Mouse (Mus musculus): ENCODE measurements at regions not wholly inside any gene's neighbourhood (a gene's known extent, or its start where the extent isn't known, plus 50 kb on each side); places are given as distances from the start of the nearest gene placed in this dataset.

DNA sequence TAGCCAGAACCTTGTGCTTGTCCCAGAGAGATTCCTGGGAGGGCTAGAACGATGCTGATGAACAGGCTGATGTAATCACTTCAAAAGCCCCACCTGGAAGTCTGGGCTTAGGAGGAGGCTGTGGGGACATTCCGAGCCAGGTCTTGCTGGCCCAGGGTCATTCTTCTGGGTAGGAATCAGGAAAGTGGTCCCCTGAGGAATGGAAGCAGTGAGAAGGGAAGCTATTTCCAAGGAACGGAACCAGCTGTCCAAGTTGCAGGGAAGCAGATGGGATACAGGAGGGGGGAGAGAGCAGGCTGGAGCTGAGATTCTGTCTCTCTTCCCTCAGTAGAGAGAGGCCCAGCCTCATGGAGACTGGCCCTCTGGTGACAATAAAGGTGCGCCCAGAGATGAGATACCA, 243.9 kb downstream of the Tcf7l2 start:
- no peak for DNase-seq

DNA sequence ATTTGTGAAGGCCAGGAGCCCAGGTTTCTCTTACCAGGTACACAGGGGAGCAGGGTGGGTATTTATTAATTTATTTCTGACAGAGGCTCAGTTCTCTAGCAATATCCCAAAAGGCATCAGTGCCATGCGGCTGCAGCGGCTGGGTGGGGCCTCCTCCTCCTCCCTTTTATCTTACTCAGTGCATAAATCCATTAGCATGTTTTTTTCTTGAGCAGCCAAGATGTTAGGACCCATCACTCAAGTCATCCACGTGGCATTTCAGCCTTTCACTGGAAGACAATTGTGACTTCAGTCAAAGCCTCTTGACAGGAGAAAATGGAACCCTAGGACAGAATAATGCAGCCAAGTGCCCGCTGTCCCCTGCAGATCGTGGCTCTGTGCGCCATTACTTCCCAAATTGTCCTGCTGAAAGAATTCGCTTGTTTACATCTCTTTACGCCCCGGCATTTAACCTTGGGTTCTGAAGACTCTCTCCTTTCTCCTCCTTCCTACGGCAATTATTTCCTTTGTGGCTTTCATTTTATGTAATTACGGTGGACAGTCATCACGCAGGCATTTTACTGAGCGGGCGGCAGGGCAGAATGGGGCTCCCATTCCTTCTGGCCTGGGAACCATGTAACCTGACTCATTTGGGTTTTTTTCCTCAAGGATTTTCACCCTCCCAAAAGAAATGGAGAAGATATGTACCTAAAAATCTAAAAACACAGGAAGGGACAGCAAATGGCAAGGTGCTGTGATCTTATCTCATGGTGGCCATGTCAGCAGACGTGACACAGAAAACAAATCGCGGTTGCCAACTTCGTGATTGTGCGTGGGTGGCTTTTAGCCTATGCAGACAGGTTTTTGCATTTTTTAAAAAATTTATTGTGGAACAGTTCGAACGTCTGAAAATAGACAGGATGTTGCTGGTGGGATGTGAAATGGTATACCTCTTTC, 250.4 kb downstream of the Tcf7l2 start:
- no peak for DNase-seq

DNA sequence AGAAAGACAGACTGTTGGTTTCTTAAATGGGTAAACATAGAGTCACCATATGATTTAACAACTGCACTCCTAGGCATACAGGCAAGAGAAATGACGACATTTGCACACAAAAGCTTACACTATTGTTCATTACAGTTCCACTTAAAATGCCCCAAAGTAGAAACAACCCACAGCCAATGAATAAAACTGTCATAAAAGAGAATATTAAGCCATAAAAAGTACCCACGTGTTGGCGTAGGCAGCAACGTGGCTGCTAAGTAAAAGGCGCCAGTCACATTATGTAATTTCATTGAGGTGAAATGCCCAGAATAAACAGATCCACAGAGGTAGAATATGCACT, 251.1 kb downstream of the Tcf7l2 start:
- DNase-seq, result no peak

DNA sequence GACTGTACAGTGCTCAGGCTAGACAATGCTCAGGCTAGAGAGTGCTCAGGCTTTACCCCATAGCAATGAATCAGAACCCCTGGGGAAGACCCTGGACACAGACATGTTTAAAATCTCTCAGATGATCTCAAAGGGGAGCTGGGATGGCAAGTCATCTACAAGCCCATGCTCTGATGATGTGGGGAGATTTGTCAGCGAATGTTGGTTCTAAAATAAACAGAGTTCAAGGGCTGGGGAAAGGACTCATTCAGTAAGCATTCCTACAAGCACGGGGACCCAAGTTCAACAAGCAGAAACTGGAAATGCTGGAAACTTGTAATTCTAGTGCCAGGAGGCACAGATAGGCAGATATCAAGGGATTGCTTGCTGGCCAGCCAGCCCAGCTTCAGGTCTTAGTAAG, 254.1 kb downstream of the Tcf7l2 start:
- DNase-seq, result no peak

DNA sequence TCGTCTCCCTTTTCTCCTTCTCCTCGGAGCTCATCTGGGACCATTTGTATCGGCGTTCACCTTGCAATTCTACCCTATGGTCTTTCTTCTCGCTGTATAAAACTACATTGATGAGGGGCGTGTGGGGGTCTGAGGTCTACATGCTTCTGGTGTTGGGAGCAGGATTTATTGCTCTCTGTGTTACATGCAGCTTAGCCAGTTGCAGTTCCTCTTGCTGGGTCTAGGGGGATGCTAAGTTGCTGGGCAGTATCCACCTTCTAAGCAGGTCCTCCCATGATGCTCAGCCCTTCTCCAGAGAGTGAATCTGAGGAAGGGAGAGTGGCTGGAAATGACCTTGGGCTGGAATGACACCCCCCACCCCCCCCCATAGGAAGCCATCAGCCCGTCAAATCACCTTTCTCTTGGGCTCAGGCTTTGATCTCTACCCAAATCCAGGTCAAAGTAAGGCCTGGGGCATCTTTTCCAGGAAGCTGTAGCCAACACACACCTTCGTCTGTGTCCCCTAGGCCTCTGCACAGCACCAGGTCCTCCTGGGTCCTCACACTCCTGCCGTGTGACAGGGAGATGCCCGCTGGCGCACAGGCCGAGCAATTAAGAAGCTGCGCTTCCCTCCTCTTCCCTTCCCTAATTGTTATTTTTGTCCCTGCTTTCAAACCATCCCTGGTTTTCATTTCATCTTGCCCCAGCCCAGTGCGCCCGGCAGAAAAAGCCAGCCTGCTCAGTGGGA, 257.0 kb downstream of the Tcf7l2 start:
- DNase-seq, result no peak

DNA sequence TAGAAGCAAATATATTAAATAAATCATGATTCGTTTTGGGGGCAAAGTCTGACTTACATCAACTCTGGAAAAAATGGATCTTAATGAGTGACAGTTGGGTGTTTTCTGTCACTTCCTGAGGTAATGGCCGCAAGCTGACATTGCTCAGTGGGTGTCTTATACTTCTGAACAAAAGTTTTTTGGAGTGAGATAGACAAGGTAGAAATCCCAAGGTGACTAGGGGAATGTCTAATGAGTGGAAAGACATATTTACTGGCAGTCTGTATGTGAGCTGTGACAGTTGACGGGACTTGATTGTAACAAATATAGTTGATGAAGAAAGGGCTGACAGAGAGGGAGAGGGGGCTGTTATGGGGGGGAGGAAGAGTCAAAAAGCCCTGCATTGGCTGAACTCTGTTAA, 257.8 kb downstream of the Tcf7l2 start:
- DNase-seq, result no peak

DNA sequence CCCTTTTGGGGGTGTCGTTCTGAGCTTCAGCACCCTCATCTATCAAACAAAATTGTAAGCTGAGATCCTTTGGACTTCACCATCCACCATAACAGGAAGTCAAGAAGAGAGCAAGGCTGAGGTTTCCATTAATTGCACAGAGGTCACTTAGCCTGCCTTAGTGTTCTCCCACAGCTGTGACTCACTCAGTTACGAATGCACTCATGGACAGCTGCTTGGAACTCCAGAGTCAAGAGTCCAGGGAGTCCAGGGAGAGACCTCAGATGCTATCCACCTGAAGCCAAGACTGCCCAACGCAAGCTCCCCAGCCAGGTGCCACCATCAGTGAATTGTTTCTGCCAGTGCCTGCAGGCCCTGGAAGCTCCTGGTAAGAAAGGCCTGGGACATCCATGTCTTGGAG, 259.8 kb downstream of the Tcf7l2 start:
- DNase-seq, result no peak

DNA sequence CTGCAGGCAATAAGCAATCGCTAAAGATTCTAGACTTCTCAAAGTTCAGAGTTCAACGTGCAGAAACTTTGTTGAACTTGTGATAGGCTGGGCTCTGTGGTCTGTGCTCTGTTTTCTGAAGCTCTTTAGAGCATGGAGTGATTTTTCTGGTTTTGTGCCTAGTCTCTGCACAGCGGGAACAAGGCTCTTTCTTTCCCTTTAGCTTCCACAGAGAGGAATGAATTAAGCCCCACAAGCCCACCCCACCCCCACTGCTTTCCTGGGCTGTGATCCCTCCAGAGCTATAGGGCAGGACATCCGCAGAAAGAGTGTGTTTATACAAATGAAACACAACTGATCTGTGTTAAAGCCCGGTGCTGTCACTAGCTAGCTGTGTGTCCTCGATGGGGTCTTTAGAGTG, 264.3 kb downstream of the Tcf7l2 start:
- DNase-seq, result no peak

DNA sequence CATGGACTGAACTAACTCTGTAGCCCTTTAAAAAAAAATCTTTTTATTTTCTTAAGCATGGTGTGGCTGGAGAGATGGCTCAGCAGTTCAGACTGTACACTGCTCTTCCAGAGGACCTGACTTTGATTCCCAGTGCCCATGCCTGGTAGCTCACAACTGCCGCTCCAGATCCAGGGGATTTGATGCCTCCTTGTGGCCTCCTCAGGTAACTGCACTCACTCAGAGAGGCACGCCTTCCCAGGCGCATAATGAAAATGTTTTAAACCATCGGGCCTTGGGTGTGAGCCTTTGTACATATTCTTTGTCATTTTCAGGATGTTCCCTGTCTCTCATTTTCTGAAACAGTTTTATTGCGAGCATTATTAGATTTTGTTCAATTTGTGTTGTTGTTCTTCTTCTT, 265.8 kb downstream of the Tcf7l2 start:
- DNase-seq, result no peak

DNA sequence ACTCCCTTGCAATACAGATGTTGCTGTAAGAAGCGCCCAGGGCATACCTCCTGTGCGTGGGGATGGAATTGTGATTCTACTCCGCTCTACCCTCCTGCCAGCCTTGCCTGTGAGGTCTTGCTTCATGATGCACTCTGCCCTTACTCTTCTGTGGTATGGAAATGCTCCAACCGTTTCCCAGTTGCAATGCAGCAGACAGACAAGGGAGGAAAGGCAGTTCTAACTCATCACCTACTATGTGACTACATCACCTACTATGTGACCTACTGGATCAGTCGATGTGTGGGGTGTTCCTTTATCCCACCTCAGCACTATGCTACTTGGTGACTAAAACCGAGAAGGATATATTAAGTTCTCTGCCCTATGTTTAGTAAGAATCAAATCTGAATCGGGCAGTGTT, 269.1 kb downstream of the Tcf7l2 start:
- no peak for DNase-seq

DNA sequence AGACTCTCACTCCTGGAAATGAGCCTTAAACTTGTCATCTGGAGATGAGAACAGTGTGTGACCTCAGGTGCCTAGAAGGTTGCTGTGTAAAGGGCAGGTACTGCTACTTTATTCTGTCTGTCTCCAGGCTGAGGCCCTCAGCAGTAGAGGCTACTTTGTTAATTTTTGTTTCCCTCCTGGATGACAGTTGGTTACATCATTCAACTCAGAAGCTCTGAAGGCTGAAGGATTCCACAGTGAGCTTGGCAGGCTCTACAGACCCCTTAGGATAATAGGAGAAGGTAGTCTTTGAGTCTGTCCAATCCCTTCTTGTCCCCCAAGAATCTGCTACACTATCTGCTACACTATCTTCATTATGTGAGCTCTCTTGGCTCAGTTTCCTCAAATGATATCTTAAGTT, 269.7 kb downstream of the Tcf7l2 start:
- no peak for DNase-seq

DNA sequence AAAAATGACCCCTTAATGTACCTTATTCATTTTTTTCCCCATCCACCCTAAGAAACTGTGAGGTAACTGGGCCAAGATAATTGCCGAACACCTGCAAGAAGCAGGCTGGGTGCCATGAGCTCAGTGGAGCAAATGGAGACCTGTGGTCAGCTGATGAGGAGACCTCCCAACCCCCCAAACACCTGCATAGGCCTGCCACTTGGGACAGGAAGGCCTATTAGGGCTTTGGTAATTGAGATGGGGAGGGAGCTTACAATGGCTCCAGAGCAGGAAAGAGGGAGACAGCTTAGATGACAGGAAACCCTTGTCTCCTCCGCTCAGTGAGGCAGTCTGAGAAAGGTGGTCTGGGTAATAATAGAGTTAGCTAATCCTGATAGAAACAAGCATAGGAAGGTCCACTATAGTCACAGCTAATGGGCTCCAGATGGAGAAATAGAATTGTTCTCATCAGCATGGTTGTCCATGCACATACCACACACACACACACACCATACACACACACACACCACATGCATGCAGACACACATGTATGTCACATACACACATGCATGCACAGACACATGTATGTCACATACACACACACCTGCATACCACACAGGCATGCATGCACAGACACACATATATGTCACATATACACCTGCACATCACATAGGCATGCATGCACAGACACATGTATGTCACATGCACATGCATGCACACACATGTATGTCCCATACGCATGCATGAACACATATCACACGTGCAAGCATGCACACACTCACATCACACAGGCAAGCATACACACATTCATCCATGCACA, 270.2 kb upstream of the Habp2 start:
- DNase-seq, result no peak

DNA sequence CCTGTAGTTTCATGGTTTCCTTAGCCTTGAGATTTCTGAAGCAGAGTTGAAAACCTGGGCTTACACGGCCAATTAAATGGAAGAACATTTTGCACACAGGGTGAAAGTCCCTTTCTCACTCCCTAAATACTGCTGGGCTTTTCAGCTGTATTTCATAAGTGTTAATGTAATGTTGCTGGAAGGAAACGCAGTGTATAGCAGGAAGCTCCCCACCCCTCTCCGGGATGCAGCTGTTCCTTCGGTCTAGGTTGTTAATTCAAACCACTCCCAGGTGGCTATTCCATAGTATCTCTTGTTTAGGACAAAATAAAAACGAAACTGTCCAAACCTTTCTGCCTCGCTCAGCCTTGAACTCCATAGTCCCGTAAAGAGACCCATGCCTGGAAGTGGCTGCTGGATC, 269.4 kb upstream of the Habp2 start:
- DNase-seq, result no peak

DNA sequence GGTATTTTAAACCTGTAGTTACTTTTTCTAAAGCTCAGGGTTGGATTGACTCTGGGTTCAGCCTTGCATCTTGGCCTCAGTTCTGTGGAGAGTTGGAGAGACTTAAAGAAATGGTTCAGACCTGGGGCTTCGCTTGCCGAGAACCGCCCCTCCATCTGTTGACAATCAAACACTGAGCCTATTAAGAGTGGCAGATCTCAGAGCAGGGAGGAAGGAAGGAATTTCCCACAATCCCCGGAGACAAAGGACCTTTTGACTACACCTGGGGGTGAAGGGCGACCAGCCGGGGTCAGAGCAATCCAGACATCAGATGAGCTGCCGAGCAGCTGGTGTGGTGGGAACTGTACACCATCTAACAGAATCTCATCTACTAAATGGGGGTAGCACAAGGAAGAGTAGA, 267.8 kb upstream of the Habp2 start:
- no peak for DNase-seq

DNA sequence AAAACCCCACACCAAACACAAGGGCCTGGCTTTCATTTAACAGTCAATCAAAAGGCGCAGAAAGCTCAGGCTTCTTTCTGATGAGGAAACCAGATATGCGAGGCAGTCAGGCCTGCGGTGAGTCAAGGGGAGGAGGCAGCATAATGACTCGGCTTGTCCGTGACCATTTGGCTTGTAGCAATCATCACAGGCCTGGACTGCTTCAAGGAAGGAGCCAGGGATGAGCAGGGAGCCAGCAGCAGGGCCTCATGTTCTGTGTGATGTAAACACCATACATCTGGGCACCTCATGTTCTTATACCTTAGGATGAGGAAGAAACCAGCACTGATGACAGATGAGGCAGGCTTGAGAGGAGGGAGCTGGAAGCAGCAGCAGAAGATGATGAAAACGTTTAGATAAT, 264.6 kb upstream of the Habp2 start:
- no peak for DNase-seq

DNA sequence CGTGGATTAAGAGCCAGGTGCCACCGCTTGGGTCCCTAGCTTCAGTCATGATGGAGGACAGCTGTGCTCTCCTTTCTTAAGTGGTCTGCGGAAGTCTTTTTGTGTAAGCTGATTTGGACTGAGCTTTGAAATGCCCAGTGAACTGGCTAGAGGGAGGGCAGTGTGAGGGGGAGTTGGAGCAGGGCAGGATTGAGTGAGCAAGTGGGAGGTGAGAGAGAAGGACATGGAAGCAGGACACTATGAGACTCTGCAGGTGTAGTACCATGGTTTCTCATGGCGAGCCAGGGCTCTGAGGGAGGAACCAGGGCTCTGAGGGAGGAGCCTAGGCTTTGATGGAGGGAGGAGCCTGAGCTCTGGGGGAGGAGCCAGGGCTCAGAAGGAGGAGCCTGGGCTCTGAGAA, 262.3 kb upstream of the Habp2 start:
- no peak for DNase-seq

DNA sequence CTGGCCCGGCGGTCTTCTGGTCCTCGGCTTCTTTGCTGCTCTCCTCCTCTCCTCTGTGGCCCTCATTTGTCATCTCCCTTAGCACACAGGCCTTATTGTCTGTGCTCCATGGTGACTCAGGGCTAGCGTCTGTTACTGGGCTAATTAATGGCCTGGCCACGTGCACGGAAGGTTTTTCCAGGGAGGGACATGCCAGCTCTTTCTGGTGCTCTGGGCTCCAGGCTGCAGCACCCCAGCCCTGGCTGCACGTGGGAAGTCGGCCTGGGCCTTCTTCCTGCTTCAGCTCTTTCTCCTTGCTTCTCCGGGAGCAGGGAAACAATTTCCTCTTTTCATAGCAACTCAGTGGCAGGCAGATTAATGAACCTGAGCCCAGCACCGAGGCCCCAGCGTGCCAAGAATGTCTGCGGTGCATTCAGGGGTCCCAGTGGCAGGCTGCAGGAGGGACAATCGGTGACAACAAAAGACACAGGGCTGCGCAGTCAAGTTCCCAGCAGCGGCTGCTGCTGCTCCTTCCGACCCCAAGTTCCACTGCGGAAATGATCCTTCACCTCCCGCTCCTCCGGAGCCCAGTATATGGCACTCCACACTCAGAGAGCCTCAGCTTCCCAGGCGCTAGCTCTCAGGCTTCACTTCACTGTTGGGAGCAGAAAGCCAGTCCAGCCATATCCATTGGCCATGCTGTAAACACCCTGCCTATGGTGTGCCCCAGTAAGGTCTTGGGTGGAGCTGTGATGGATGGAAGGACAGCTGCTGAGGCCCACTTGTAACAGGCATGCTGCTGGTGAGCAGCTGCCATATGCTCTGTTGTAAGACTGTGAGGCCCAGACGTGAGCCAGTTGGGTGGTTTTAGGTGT, 257.3 kb upstream of the Habp2 start:
- no peak for DNase-seq

DNA sequence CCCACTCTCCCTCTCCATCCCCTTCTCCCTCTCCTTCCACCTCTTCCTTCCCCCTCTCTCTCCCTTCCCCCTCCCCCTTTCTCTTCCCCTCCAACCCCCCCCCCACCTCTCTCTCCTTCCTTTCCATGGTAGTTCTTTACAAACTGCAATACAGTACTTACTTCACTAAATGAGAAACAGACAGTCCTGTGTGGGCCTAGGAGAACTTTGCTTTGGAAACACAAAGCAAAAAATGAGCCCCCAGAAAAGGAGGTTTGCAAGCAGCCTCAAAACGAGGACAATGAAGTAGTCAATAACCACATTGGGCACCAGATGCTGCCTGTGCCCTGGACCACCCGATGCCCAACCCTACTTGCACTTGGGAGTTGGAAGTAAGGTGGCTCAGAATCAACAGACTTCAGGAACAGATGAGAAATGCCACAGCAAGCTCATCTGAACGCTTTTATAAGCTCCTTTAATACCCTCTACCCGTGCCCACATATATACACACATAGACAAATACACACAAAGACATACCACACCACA, 256.5 kb upstream of the Habp2 start:
- DNase-seq, result no peak

DNA sequence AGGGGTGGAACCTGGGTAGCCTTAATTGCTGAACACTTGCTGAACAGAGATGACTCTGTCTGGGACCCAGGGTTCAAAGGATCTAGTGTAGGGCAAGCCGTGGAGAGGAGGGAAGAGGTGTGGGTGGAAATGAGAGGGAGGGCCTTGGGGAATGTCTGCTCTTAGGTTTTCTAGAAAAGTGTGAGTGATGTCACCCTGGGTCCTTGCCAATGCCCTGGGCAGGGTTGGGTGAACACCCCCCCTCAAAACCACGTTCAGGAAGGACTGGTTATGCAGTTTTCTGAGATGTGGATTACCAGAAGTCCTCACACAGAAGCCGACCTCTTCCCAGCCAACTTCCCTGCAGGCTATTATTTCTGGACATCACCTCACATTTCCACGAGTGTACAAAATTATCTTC, 252.4 kb upstream of the Habp2 start:
- no peak for DNase-seq

DNA sequence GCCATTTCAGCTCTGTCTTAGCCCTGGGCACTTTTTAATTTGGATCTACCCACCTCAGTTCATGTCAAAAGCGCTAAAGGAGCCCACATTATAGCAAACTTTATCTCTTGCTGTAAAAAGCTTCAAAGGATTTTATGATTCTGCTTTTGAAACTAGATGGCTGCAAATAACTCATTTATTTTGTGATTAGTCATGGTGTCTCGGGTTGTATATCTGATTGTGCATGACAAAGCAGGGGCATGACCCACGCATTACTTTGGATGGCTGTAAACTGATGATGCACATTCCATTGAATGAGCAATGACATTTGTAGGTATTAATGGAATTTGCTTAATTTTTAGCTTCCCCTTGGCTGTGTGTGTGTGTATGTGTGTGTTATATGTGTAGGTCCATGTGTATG, 249.4 kb upstream of the Habp2 start:
- no peak for DNase-seq

DNA sequence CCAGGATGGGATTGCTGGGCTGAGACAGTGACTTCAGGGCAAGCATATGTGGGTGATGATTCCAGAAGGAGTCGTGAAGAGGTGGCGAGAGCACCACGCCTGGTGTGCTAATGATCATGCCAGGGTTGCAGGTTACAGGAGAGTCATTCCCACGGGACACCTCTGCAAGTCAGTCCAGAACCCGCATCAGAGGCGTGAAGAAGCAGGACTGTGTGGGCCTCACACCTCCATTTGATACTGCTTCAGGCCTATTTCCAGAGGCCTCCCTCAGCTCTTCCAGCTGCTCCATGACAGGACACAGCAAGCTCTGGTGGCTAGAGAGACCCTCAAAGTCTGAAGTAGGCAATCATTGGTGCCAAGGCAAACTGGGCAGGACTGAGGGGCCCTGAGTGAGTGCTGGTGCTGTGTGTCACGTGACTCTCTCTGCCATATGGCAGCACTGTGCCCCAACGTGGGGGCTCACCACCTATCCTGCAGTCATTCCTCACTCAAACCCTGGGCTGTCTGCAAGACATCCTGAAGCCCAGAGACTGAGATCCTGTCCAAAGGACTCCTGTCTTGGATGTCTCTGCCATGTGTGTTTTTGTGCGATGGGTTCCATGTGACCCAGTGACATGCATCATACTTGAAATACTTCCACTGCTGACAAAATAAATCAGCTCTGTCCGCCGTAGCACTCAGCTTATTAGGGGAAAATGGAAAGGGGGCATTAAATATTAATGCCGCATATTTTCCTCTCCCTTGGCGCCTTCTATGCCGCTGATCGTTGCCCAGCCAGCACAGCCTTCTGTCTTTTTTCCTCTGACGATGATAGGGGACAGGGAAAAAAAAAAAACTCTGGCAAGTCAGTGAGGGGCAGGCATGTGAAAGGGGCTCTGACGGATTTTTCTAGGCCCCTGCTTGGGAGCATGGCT, 247.6 kb upstream of the Habp2 start:
- DNase-seq, result no peak

All from B cell, adult 2 months (primary cell).